Mouse (Mus musculus) limb, embryonic 12.5 days (tissue): ENCODE measurements around the gene Slc39a11. TPM values are rescaled to one million over a fixed set of nuclear protein-coding genes. Genes with fewer than 3 reads are reported as not detected.

ENCODE experiments used
- ATAC-seq: fragments of 200-750 bp; cut with Nextera tagmentation; 2 replicates; pipeline ENCODE4 v1.8.0; 2017; ENCODE audit warnings: low read depth, moderate TSS enrichment; ENCODE audit not compliant: insufficient number of reproducible peaks, insufficient read depth, low FRiP score, low TSS enrichment
- H3K27ac ChIP-seq: fragments of 300-500 bp; sonication (generic); 2 replicates; pipeline ENCODE4 v1.5.1; 2016; ENCODE audit warnings: mild to moderate bottlenecking, moderate library complexity
- H3K27me3 ChIP-seq: fragments of 300-500 bp; sonication (generic); 2 replicates; pipeline ENCODE4 v1.6.1; 2016; ENCODE audit warnings: mild to moderate bottlenecking, moderate library complexity
- H3K36me3 ChIP-seq: fragments of 300-500 bp; sonication (generic); 2 replicates; pipeline ENCODE4 v1.6.1; 2016; ENCODE audit warnings: mild to moderate bottlenecking, moderate library complexity
- H3K4me1 ChIP-seq: fragments of 300-500 bp; sonication (generic); replicated peaks from 2 replicates; pipeline ENCODE4 v1.6.1; 2016
- H3K4me2 ChIP-seq: fragments of 300-500 bp; sonication (generic); 2 replicates; pipeline ENCODE4 v1.6.1; 2016; ENCODE audit warnings: mild to moderate bottlenecking, moderate library complexity
- H3K4me3 ChIP-seq: fragments of 300-500 bp; sonication (generic); replicated peaks from 2 replicates; pipeline ENCODE4 v1.5.1; 2016; ENCODE audit warnings: mild to moderate bottlenecking
- H3K9ac ChIP-seq: fragments of 300-500 bp; sonication (generic); replicated peaks from 2 replicates; pipeline ENCODE4 v1.6.1; 2016; ENCODE audit warnings: mild to moderate bottlenecking, moderate library complexity
- H3K9me3 ChIP-seq: fragments of 300-500 bp; sonication (generic); 2 replicates; pipeline ENCODE4 v1.6.1; 2016; ENCODE audit warnings: mild to moderate bottlenecking, moderate library complexity
- WGBS: fragments of 180-500 bp; shearing (Covaris S2); methylation state at CpG from one replicate; pipeline ENCODE4 v1.1.7; 2016; 5-methylcytosine and 5-hydroxymethylcytosine counted together
- polyA plus RNA-seq: library from polyadenylated mRNA; unstranded; fragments of >200 nt; fragmentation: Nextera tagmentation; extraction: Ambion mirVana; gene quantifications from 2 replicates; pipeline ENCODE4 v1.2.1, GENCODE M21; 2016

Slc39a11 gene
- polyA plus RNA-seq, 1 experiment from 2014 or later: 17.9 TPM

DNA sequence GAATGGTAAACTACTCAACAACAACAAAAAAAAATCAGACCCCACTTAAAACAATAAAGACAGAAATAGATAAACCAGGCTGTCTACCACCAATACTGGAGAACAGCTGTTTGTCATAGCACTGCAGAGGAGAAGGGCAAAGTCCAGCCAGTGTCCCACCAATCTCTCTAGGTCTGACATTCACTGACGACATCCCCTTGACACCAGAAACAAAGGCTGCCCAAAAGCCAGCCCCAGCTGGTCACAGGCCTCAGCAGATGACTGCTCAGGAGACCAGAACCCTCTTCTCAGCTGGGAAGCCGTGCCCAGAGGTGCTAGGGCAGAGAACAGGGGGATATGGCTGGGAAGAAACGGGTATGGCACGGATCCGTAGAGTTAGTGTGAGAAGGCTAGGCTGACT lies 174.4 kb downstream of the Slc39a11 start:
- Histone ChIP-seq H3K36me3 (no peaks in the 10 kb centered on the region), H3K9me3 (no peaks in the 10 kb centered on the region), H3K4me2 (no peak overlapping the region), H3K27me3 (no peaks in the 10 kb centered on the region; the same call in 1 of the 2 replicates), H3K27ac (no peak overlapping the region), H3K4me3 (no peak overlapping the region), H3K9ac (no peak overlapping the region), H3K4me1 (peaks cover 11% of the 10 kb centered on the region)
- 74% methylated on average over 5 of the region's 5 CpGs for WGBS
- ATAC-seq: no peak

DNA sequence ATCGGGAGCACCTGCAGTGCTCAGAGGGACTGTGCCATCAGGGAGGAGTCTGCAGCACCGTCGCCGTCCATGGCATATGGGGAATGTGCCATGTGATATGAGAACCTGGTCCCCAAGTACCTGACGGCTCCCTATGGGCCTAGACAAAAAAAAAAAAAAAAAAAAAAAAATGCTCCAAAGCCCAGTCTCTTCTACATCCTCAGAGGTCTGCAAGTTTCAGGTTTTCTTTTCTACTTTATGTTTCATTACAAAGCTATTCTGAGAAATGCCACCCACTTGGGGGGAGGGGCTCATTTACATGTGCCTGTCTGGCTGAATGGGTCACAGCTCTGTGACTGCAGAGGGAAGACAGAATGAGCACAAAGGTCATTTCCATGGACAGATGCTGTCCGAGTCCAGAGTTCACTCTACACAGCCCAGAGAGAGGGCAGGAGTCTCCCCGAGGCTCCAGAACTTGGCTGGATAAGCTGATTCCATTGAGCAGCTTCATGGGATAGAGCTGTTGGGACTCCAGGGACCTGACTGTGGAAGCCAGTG lies 175.8 kb downstream of the Slc39a11 start:
- no peaks in the 10 kb centered on the region for H3K9me3 ChIP-seq
- no peak overlapping the region for H3K27ac ChIP-seq
- H3K9ac ChIP-seq: no peak overlapping the region
- H3K36me3 ChIP-seq: no peaks in the 10 kb centered on the region
- WGBS: 79% methylated on average over 7 of the region's 7 CpGs
- no peak for ATAC-seq
- no peak overlapping the region for H3K4me3 ChIP-seq
- peaks cover 22% of the 10 kb centered on the region for H3K4me1 ChIP-seq
- H3K4me2 ChIP-seq: no peak overlapping the region
- no peaks in the 10 kb centered on the region; the same call in 1 of the 2 replicates for H3K27me3 ChIP-seq

DNA sequence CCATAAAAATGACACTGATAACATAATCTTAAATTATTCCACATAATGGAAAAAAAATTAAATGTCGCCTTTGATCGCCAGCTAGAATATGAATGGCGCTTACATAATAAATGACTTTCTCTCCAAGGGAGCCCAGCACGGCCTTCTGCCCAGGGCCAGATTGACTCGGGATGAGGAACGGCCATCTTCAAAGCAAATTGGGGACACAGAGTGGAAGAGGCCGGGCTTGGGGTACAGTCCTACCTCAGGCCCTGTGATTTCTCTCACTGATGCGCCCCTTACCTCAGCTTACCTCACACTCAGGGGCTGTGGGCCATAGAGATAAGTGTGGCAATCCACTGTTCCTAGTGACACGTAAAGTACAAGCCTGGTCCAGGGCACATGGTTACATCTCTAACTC lies 177.9 kb downstream of the Slc39a11 start:
- Histone ChIP-seq H3K4me2 (no peak overlapping the region), H3K4me3 (no peak overlapping the region), H3K27ac (no peak overlapping the region), H3K27me3 (no peaks in the 10 kb centered on the region), H3K4me1 (peaks cover 22% of the 10 kb centered on the region), H3K36me3 (no peaks in the 10 kb centered on the region), H3K9me3 (no peaks in the 10 kb centered on the region), H3K9ac (no peak overlapping the region)
- 91% methylated on average over 9 of the region's 9 CpGs for WGBS
- ATAC-seq: no peak

DNA sequence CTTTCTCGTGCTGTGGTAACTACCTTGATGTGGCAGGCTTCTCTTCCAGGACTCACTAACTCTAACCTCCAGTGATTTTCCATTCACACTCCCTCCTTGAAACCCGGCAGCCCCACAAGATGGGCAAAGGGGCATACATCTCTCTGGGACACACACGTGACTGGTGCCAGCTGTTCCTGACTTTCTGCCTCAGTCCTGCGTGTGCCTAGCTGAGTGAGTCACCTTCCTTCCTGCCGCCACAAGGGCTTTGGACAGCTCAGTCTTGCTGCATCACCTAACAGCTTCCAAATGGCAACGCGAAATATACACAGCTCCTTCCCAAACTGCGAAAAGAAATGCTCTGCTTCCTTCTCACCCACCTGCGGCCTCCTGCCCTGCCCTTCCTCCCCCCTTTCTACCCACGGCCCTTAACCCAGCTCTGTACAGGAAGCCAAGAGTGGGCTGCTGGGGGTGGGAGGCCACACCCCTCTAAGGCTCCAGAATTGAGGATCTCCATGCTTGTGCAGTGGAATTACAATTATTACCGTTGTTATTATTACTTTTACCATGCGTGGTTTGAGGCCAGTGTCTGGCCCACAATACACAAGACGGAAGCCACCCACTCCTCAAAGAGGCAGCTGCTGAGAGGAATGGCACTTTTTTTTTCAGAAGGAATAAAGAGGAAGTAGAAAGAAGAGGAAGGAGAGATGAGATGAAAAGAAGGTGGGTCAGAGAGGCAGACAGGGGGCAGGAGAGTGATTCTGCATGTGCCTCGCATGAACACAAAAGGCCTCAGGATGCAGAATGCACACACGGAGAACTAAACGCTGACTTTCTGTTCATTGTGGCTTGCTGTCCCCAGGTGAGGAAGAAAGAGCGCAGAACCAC lies 179.7 kb downstream of the Slc39a11 start:
- Histone ChIP-seq H3K36me3 (no peaks in the 10 kb centered on the region), H3K4me3 (no peak overlapping the region), H3K9ac (no peak overlapping the region), H3K4me2 (no peak overlapping the region), H3K9me3 (no peaks in the 10 kb centered on the region), H3K27ac (peak overlapping the region; percentile 29; the same call in 1 of the 2 replicates), H3K4me1 (peaks cover 22% of the 10 kb centered on the region), H3K27me3 (no peaks in the 10 kb centered on the region)
- ATAC-seq: no peak
- 69% methylated on average over 17 of the region's 17 CpGs for WGBS

DNA sequence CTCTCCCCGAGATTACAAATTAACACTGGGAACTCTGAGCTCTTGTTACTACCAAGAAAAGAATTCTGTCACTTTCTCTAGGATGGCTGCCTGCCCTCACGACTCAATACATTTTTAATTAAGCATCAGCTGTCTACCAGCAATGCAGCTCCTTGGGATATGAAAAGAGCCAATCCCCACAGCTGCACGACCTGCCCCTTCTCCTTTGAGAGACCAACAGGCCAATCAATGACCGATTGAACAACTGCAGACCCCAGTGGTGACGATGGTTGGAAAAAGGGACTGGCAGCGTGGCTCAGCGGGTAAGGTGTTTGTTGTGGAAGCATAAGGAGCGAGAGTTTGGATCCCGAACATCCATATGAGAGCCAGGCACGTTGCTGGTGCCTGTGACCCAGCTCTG lies 181.9 kb downstream of the Slc39a11 start:
- Histone ChIP-seq H3K4me2 (no peak overlapping the region), H3K4me3 (no peak overlapping the region), H3K27me3 (no peaks in the 10 kb centered on the region), H3K36me3 (no peaks in the 10 kb centered on the region), H3K9me3 (no peaks in the 10 kb centered on the region), H3K9ac (no peak overlapping the region), H3K4me1 (peaks cover 16% of the 10 kb centered on the region), H3K27ac (no peak overlapping the region)
- ATAC-seq: no peak
- 68% methylated on average over 10 of the region's 10 CpGs for WGBS

DNA sequence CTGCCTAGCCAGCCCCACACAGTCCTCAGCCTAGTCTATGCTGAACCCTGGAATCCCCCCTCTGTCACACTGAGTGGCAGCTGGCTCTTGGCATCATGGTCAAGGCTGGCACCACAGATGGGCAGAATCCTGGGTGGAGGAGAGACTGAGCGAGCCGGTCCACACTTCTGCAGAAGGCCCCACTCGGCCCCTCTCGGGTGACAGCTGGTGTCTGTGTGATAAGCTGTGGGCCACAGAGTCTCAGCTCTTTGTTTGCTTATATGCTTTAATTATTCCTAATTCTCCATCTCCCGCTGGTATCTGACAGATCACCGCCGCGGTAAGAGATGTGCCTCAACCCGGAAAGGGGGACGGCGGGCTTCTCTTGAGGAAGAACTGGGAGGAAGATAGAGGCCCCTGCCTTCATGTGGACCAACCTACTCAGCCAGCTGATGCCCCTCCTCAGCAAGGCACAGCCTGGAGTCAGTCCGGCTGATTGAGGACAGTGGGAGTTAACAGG lies 182.5 kb downstream of the Slc39a11 start:
- H3K27me3 ChIP-seq: no peaks in the 10 kb centered on the region
- no peak overlapping the region for H3K4me2 ChIP-seq
- H3K4me1 ChIP-seq: peaks cover 16% of the 10 kb centered on the region
- H3K36me3 ChIP-seq: no peaks in the 10 kb centered on the region
- H3K27ac ChIP-seq: no peak overlapping the region
- no peak overlapping the region for H3K9ac ChIP-seq
- no peaks in the 10 kb centered on the region for H3K9me3 ChIP-seq
- no peak for ATAC-seq
- 87% methylated on average over 12 of the region's 12 CpGs for WGBS
- H3K4me3 ChIP-seq: no peak overlapping the region

DNA sequence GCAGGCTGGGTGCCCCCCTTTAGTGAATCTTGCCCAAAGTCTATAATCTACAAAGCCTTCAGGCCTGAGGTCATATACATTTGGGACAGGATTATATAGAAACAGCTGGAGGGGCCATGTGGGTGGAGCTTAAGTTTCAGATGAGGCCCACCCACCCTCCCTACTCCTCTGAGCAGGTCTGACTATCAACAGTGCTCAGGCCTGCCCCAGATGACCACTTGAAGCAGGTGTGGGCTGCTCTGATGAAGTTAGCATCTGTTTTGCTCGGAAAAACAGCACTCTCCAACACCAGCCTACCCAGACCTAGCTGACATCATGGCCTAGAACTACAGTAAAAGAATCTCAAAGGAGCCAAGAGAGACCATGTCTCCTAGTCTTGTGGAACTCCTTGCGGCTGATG lies 189.8 kb downstream of the Slc39a11 start:
- Histone ChIP-seq H3K9me3 (peaks cover 12% of the 10 kb centered on the region), H3K4me2 (no peak overlapping the region), H3K27ac (no peak overlapping the region), H3K4me1 (peaks cover 23% of the 10 kb centered on the region), H3K27me3 (no peaks in the 10 kb centered on the region), H3K4me3 (no peak overlapping the region), H3K36me3 (peaks cover 4% of the 10 kb centered on the region; the same call in 1 of the 2 replicates), H3K9ac (no peak overlapping the region)
- ATAC-seq: no peak
- 76% methylated on average over 2 of the region's 2 CpGs for WGBS

DNA sequence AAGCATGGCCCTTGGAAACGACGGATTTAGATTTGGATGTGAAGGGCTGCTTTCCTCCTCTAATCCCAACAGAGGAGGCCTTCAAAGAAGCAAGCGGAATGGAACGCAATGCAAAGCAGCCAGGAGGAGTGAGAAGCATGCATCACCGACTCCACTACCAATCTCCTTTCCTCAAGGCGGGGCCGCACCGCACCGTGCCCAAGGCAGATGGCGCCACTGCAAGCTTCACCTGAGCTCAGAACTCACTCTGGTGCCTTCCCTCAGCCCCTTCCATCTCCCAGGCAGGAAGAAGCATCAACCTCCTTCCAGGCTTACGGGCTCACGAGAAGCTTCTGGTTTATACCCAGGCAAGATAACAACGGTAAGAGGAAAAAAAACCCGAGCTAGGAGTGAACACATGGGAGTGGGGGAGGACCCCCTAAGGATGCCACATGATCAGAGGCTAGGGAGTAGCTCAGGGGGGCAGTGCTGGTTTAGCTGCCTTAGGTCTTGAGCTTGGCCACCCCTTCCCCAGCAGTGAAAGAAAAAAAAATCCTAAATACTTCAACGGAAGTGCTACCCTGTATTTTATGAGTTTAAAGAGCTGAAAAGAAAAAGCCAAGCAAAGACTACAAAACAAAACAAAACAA lies 191.2 kb downstream of the Slc39a11 start:
- peaks cover 25% of the 10 kb centered on the region for H3K4me1 ChIP-seq
- WGBS: 55% methylated on average over 15 of the region's 15 CpGs
- 0 out of 2 replicates have a peak overlapping the region, but pooled peaks have one; percentile 7 for H3K4me2 ChIP-seq
- H3K27ac ChIP-seq: peak overlapping the region; percentile 51
- peaks cover 4% of the 10 kb centered on the region; the same call in 1 of the 2 replicates for H3K36me3 ChIP-seq
- H3K9ac ChIP-seq: no peak overlapping the region
- no peak overlapping the region for H3K4me3 ChIP-seq
- H3K27me3 ChIP-seq: no peaks in the 10 kb centered on the region
- H3K9me3 ChIP-seq: peaks cover 14% of the 10 kb centered on the region
- no peak for ATAC-seq

DNA sequence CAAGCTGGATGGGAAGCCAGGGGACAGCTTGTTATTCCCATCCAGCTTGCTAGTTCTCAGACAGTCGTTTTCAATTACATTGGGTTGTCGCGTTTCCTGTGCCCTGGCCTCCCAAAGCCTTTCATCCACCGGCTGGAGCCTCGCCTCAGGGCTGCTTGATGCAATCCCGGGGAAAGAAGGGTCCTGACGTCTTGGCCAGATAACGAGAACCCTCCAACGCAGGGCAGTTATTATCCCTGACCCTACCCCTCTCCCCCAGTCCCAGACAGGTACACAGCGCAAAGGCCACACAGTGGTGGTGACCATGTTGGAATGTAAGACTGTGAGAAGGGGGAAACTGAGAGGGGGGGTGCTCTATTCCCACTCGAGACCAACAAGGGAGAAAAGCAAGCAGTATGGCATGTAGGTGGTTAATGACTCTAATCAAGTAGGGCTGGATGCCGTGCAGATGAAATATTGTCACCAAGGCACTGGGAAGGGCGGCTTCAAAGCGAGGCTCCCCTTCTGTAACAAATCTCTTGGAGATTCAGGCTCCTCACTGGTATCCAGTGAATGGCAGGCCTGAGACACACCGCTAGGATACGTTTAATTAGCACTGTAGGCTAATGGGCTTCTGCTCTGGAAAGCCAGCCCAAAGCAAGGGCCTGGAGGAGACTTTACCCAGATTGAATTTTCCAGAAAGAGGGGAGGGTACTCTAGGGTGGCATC lies 196.9 kb downstream of the Slc39a11 start:
- ATAC-seq: no peak
- Histone ChIP-seq H3K27ac (no peak overlapping the region), H3K36me3 (peaks cover 4% of the 10 kb centered on the region; the same call in 1 of the 2 replicates), H3K4me1 (peaks cover 27% of the 10 kb centered on the region), H3K4me2 (peak overlapping the region; percentile 22), H3K4me3 (no peak overlapping the region), H3K27me3 (no peaks in the 10 kb centered on the region), H3K9ac (no peak overlapping the region), H3K9me3 (peaks cover 14% of the 10 kb centered on the region)
- WGBS: 8% methylated on average over 16 of the region's 16 CpGs

DNA sequence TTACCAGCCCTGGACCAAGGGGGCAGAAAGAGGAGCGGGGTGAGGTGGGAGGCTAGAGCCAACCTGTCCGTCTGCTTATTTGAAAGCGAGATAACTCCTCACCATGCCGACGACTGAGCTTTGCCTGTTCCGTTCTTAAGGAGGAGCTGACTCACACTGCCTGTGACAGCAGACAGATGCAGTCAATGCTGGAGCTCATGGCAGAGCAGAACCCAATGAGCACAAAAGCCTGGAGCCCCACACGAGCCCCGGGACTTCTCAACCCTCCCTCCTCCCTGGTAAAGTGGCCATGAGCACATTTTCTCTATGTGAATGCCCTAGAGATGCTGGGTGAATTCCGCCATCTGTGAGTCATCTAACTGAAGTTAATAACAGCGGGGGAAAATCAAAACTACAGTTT lies 198.6 kb downstream of the Slc39a11 start:
- no peak for ATAC-seq
- Histone ChIP-seq H3K27ac (no peak overlapping the region), H3K9ac (no peak overlapping the region), H3K4me3 (no peak overlapping the region), H3K4me1 (peaks cover 27% of the 10 kb centered on the region), H3K27me3 (no peaks in the 10 kb centered on the region), H3K4me2 (no peak overlapping the region), H3K9me3 (peaks cover 11% of the 10 kb centered on the region), H3K36me3 (peaks cover 3% of the 10 kb centered on the region; the same call in 1 of the 2 replicates)
- 74% methylated on average over 10 of the region's 10 CpGs for whole genome bisulfite sequencing

DNA sequence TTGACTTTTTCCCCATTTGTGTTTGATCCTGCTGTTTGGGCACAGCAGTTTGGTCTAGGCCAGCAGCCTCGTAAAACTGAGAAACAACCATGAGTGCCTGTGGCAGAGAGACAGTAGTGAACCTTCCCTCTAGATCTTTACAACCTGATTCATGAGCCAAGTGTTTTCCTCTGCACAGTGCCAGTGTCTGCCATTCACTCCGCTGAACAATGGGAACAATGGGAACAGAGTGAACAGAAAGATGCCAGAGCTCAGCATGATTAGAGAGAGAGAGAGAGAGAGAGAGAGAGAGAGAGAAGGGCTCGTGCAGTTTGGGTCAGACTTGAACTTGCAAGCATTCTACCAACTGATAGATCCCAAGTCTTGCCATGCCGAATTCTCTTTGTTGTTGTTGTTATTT lies 199.2 kb downstream of the Slc39a11 start:
- WGBS: 82% methylated on average over 4 of the region's 4 CpGs
- Histone ChIP-seq H3K36me3 (no peaks in the 10 kb centered on the region), H3K9ac (no peak overlapping the region), H3K27me3 (no peaks in the 10 kb centered on the region), H3K4me1 (peaks cover 27% of the 10 kb centered on the region), H3K27ac (no peak overlapping the region), H3K9me3 (peaks cover 13% of the 10 kb centered on the region), H3K4me2 (no peak overlapping the region), H3K4me3 (no peak overlapping the region)
- ATAC-seq: no peak
